Mouse (Mus musculus) kidney, postnatal 4 days (tissue): ENCODE data around the gene Adam11.

Experiments
- DNase-seq, 2 experiments: peaks; one replicate each; pipeline ENCODE4 v3.0.0; 2021; ENCODE audit warnings: mixed read lengths in 2 of 2

Adam11 gene

DNA sequence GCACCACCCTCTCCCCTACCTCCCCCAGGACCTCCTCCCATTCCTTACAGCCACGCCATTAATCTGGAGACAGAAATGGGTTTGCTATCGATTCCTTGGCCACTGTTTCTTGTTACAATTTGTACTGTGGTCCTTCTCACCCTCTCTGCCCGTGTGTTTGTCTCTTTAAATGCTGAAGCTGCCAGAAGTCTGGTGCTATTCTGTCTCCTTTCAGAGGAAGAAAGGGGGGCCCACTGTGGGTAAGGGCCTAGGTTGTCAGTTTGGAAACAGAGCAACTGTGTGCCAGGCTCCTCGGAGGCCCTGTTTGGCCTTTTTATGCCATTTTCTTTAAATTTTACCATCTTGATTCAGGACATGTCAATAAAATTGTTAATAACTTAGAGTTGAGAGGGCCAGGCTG lies 6.8 kb upstream of the Adam11 start:
- no peak for DNase-seq

DNA sequence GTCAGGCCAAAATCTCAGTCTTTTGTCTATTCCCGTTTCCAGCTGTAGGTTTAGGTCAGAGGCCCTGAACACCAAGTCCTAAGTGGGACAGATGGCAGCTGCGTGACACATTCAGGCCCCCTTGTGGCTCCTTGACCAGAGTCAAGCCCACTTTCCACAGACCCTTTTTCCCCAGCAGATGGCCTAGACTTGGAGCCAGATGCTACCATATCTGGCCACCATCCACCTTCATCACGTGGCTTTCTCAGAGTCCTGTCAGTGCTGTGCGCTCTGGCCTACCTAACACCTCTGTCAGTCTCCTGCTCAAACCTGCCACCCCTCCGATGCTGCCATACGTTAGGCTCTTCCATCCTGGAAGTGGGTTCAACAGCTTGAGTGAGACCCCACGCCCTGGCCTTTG lies 5.8 kb upstream of the Adam11 start:
- no peak for DNase-seq

DNA sequence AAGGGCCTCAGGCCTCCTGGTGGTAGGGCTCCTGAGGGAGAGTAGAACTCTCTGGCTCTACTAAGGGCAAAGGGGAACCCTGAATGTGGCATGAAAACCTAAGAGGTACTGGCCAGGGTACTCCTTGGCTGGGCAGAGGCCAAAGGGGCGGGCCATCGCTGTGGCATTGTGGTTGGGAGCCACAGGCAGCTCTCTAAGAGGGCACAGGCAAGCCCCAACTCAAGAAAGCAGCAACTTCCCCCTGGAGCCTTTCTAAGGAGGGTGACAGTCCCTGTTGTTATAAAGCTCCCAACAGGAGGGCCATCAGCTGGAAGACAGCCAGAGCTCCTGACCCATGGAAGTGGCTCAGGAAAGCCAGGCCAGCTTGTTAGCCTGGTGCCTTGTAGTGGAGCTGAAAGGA lies 2.3 kb upstream of the Adam11 start:
- no peak for DNase-seq

DNA sequence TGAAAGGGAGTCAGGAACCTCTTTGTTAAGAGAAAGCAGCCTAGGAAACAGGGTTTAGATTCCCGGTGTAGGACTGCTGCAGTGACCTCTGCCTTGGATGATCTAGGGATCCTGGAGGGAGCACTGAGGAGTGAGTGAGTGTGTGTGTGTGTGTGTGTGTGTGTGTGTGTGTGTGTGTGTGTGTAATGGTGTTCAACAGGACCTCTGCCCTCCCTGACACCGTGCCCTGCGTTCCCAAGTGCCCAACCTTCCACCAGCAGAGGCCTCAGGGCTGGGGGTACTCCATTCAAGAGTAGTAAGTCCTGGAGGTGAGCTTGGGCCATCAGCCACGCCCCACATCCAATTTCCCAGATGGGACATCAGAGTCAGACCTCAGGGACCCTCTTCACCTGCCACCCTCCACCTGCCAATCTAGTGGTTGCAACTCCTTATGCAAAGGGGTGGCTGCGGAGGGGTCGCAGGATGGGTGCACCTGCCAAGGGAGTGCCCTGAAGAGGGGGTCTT lies 382 bp upstream of the Adam11 start:
- DNase-seq, result no peak

DNA sequence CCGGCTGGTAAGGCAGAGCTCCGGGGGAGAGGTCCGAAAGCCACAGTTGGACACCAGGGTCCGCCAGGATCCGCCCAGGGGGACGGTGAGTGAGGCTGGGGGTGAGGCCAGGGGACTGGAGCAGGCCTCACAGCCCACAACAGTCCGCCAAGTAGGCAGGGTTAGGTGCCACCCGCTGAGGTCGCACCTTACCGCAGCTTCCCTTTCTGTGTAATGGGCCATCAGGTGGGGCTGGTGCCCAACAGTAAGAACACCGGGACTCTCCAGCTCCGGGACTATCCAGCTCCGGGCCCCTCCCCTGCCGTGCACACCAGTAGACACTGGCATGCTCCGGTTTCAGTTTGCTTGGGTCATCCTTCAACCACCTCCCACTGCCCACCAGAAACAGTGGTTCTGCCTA lies 1.0 kb downstream of the Adam11 start:
- no peak for DNase-seq

DNA sequence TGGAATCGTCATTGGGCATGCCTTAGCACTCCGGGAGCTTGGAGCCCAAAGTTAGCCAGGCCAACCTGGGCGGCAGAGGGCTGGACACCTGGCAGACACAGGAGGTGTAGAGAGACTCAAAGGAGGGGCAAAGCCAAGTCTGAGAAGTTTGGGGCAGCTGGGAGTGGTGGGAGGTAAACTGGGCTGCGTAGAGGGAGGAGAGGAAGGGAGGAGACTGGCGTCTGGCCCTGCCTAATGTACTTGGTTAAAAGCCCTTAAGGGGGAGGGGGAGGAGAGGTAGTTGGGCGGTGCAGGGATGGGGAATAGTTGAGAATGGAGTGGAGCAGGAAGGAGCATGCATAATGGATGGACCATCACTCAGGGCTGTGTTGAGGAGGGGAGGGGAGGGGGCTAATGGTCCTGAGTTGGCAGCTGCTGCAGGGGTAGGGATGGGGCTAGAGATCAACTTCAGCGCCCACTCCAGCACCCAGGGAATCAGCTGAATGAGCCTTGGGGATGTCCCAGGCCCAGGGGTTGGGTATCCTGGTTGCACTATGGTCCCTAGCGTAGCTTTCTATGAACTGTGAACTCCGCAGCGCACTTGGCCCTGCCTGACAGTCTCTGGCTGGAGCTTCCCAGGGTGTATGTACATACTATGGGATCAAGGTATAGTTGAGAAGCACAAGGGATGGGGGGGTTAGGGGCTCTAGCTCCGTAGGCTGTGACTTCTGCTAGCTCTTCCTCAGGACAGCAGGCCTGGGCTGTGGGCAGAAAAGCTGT lies 1.9 kb downstream of the Adam11 start:
- DNase-seq, result no peak

DNA sequence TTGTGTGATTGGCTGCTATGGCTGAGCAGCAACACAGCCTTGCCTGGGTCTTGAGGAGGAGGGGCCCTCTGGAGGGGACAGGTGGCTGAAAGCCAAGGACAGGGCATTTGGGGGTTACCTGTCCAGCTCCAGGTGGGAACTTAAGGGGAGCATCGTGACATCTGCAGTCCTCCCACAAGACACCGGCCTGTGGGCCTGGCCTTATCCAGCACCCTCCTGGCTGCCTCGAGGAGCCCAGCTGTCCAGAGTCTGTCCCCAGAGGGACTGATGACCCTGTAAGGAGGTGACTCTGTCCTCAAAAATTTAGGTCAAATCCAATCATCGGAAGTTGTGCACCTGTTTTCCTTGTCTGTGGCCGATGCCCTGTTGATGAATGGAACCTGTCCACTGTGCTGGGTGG lies 4.2 kb downstream of the Adam11 start:
- DNase-seq, result no peak

DNA sequence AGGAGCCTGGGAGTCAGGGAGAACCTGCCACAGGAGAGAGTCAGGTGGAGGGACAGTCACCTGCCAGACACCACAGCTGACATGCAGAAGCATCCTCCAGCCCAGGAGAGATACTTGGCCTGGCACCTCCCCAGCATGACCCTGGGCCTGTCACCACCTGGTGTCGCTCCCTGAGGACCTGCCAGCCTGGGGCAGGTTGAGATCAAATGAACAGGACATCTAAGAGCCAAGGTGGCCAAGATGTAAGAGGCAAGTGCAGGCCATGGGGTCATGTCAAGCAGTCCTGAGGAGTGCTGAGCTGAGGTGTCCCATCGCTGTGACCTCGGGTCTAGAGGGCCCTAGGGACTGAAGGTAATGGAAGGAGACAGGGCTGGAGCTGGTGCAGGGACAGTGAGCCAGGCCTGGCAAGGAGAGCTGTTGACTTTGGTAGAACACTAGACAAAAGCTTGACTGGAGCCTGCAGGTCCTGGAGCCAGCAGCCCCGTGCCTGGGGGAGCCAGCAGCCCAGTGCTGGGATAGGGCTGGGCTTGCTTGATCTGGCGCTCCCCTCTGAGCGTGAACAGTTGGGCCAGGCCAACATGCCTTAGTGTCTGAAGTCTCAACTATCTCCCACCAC lies 5.9 kb downstream of the Adam11 start:
- DNase-seq, result no peak

DNA sequence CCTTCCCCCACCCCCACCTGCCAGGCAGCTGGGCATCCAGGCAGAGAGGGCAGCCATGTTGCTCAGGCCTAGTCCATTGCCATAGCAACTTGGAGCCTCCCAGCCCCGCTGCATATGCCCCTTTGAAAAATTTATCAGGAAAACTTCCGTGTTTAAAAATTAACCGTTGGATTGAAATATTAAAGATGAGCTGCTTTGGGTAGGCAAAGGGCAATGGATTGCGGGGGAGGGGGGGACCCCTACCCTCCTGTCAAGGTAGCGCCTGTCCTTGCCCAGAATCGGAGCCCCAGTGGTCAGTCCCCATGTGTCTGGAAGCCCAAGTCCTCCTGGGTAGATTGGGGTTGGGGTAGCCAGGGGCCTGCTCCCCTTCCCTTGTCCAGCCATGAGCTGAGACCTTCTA lies 7.9 kb downstream of the Adam11 start:
- no peak for DNase-seq

DNA sequence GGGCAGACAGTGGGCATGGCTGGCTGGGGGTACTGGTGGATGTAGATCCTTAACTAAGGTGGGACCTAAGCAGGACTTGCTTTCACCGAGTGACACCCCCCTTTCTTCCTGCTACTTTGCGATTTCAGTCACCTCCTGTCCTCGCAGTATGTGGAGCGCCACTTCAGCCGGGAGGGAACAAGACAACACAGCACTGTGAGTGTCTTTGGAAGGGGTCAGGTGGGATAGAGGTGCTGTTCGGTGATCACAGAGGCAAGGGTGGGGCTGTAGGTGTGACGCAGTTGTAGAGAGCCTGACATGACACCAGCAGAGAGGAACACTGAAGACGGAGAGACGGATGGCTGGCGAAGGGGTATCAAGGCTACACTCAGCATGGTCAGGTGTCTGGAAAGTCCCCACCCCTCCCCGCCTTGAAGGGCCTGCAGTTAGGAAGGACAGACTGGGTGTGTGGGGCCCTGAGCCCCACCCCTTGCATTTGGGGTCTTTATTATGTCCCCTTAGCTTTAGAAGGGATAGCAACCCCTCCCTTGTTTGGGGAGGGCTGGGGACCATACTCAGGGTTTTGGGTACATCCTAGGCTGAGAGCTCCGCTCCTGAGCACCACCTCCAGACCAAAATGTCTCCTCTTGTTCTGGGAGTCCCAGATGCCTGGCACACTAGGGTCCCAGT lies 8.9 kb downstream of the Adam11 start:
- DNase-seq, result no peak

DNA sequence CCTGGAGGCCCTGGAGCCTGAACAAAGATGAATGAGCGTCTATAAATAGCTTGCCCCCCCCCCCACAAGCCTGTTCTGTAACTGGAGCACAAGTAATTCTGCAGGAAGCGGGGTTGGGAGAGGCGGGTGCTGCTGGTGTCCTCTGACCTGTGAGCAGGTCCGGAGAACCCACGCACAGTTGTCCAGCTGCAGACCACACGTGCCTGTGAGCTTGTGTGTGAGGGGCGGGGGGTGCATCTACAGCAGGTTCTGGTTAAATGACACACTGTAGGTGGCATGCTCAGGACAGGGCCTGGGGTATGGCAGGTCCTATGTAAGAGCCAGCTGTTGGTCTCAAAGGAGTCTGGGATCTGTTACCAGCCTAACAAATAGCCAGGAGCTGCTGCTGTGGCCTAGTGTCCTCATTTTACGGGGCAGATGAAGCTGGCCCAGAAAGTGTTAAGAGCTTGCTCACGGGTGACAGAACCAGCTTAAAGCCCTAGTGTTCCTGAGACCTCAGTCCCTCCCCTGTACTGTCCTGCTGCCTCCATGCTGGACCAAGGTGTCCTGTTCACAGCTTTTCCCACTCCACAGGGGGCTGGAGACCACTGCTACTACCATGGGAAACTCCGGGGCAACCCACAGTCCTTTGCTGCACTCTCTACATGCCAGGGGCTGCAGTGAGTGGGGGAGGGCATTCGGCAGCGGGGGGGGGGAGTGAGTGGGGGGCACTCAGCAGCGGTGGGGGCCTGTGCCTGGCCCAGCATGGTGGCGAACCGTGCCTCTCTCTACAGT lies 9.6 kb downstream of the Adam11 start:
- no peak for DNase-seq

DNA sequence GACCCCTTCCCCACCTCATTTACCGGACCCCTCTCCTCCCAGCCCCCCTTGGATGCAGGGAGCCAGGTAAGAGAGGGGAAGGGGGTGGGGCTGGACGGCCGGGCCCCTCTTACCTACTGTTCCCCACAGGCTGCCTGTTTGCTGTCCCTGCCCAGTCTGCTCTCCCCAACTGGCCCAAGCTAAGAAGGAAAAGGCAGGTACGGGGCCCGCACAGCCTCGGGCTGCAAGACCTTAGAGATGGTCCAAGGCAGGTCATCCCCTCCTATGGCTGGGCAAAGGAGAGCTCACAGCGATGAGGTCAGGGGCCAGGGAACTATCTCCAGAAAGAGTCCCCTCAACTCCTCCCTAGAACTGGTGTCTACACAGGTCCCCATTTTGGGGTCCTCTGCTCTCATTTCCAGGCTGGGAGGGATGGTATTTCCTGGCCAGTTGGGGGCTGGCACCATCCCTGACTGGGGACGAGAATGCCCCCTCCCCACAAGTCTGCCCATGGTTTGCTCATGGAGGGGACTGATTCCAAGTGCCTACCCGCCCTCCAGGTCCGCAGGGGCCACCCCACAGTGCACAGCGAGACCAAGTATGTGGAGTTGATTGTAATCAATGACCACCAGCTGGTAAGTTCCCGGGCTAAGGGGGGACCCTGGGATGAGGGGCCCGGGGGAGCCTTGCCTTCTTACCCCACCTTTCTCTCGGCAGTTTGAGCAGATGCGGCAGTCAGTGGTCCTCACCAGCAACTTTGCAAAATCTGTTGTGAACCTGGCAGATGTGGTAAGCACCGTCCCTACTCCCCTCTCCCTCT lies 10.9 kb downstream of the Adam11 start:
- no peak for DNase-seq

DNA sequence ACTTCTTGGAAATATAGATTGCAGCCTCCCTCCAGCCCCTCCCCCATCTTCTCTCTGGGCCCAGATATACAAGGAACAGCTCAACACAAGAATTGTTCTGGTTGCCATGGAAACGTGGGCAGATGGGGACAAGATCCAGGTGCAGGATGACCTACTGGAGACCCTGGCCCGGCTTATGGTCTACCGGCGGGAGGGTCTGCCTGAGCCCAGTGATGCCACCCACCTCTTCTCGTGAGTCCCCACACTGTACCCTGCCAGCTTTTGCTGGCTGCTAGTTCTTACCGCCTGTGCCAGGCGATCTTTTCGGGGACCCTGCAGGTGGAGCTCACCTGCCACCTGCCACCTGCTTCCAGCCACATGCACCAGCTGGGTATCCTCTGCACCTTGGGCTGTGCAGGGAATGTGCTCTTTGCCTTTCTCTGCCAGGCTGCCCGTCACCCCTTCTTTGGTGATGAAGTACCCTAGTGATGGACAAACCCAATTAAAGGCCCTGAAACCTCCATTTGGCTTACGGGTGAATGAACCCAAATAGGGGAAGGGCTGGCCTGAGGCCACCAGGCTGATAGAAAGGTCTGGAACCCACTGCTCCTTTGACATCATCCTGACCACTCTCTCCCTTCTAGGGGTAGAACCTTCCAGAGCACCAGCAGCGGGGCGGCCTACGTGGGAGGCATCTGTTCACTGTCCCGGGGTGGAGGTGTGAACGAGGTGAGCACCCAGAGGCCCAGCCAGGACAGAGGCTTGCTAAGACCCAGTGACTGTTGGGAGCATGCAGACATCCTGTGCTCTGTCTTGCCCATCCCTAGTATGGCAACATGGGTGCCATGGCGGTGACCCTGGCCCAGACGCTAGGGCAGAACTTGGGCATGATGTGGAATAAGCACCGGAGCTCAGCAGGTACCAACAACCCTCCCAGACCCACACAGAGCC lies 11.8 kb downstream of the Adam11 start:
- DNase-seq, result no peak

DNA sequence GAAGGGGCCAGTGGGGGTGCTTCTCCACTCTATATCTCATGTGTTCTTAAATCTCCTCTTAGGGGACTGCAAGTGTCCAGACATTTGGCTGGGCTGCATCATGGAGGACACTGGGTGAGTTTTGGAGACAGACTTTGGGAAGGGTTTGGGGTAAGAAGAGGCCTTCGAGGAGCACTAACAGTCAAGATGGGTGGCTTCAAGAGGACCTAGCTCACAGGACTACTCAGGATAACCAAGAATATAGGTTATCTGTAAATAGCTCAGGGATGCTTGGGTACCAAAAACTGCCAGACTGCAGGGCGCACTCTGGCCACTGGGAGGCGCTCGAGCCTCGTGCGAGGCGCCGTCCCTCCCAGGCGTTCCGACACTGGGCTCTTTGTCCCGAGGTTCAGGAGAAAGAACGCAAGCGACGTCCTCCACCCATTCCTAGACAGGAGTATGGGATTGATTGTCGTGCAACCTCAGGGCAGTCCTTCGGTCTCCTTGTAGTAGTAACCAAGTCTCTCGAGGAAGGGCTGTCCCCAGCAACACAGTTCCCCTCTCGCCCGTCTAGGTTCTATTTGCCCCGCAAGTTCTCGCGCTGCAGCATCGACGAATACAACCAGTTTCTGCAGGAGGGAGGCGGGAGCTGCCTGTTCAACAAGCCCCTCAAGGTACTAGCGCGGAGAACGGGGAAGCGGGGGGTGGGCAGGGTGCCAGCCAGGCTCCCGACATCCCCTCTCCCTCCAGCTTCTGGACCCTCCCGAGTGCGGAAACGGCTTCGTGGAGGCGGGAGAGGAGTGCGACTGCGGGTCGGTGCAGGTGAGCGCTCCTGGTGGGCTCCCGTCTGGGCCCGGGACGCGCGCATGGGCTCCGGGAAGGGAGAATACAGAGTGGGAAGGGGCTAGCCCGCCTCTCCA lies 12.7 kb downstream of the Adam11 start:
- peak; percentile 92 to 93 for DNase-seq

DNA sequence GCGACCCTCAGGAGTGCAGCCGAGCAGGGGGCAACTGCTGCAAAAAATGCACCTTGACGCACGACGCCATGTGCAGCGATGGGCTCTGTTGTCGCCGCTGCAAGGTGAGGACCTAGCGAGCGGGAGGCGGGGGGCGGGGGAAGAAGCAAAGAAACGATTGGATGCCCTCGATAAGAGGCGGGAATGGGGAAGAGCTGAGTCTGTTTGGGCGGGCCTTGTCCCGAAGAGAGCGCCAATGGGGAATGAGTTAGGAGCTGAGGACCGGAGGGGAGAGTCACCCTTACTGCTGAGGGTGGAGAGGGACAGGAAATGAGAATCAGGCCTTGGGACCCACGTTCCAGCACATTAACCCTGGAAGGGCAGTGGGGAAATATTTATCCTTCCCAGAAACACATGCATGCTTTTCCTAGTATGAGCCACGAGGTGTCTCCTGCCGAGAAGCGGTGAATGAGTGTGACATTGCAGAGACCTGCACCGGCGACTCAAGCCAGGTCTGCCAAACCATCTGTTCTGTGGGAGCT lies 13.4 kb downstream of the Adam11 start:
- peak; percentile 91 to 95 for DNase-seq

DNA sequence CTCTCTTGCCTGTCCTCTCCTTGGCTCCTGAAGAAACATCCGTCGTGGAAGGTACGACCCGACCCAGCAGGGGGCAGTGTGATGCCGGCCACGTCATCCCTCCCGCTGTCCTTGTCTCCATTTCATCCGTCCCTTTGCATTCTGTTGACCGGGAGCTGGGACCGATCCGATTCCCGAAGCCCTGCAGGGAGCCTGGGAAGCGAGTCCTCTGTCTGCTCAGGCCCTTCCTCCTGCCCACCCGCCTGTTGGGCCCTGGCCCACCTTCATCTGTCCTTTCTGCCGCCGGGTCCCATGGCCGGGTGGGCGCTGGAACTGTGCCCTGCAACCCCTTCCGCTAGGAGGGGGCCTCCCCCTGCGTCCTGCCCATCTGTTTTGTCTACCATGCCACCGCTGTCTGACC lies 16.4 kb downstream of the Adam11 start:
- peak; percentile 92 to 93 for DNase-seq

DNA sequence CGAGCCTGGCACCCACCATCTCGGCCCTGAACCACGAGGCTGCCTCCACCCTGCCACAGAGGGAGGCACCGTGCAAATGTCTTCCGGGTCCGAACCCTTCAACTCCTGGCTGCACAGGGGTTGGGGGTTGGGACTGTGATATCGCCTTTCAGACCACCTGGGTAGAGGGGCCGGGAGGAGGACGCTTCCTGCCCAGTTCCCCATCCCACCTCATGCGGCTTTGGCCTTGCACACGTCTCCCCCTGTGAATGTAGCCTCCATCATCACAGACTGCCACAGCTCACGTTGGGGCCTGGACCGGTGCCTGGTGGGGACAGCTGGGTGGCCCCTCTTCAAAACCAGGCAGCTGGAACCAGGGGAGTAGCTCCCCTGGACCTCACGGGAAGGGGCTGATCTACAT lies 16.9 kb downstream of the Adam11 start:
- DNase-seq, result no peak

DNA sequence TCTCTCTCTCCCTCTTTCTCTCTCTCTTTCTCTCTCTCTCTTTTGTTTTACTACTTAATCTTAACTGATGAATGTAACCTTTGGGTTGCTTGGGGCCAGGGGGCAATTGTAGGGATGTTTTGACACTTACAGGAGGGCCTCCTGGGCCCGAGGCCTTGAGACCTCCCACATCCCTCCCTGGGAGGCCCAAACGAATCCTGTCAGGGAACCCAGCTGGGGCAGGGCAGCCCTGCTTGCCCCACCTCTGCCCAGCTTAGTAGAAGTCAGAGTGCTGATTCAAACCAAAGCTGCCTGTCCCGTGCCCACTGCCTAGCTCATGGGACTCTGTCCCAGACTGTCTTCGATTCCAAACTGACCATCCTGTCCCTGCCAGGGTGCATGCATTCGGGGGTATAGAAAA lies 17.4 kb downstream of the Adam11 start:
- DNase-seq, result no peak

DNA sequence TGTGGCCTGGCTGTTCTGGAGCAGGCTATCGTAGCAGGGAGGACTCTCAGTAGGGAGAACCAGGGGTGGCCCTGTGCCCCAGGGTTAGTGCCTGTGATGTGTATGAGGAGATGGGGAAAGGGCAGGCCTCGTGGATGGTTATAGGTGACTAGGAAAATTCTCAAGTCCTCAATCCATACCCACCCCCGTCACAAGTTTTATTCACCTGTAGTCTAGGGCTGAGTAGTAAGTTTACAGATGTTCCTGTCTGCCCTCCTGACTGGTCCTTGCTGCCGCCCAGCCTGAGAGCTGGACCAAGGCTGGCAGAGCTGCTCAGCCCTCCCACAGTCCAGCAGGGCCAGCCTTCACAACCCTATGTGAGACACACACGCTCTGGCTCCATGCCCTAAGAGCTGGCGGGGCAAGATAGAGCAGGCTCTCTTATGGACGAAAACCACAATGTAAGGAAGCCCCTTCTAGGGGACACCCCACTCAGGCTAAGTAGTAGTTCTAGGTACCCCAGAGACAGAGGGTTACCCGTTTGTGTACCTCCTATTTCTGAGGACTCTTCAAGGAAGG lies 17.9 kb downstream of the Adam11 start:
- DNase-seq, result no peak

DNA sequence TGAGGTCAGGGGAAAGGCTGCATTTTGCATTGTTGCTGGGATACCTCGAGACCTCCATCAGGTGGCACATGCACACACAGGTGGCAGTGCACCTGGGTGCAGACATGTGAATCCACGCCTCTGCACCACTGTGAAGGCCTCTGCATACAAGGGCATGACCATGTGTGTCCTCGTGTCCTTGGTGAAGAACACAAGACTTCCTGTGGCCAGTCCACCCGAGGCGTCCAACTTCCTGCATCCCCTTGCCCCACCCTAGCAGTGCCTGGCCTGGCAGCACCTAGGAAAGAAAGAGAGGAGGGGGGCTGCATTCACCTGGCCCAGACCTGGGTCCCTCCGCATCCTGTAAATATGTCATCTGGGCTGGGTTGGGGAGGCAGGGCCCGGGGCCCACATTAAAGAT lies 18.6 kb downstream of the Adam11 start:
- no peak for DNase-seq
